Mouse (Mus musculus) testis, adult 10 weeks (tissue): ENCODE data around the gene Zdhhc22. TPM values are rescaled to one million over a fixed set of nuclear protein-coding genes. Genes with fewer than 3 reads are reported as not detected.

Experiments used
- polyA plus RNA-seq: library from polyadenylated mRNA; stranded (reverse); fragments of 350-450 nt; fragmentation: Illumina TruSeq; extraction: RNeasy Lipid Tissue Mini Kit (QIAGEN cat#74804); gene quantifications from one replicate; pipeline ENCODE4 v1.2.3, GENCODE M21; 2014; ENCODE audit warnings: low read depth, low replicate concordance

Gene Zdhhc22
- not detected for polyA plus RNA-seq

GRCm38 (mm10) chr12:86989890-86990754 lies at the start of gene Zdhhc22:
Gene Zdhhc22, minus strand, starts transcription at chr12:86990430.

GRCm38 (mm10) chr12:87021040-87021439 lies 30.8 kb upstream of the Zdhhc22 start, which contains the start of gene Tmem63c:
Gene Tmem63c, plus strand, starts transcription at chr12:87021340.

GRCm38 (mm10) chr12:86946862-86947574 lies 43.2 kb downstream of the Zdhhc22 start, which contains the start of gene Cipc:
Gene Cipc, plus strand, starts transcription at chr12:86947043.

Other genes starting within 250 kb of the Zdhhc22 start
- 2.0 TPM for gene Irf2bpl, start 105.6 kb downstream of the Zdhhc22 start, polyA plus RNA-seq
- 26.4 TPM for gene Cipc, start 43.4 kb downstream of the Zdhhc22 start, polyA plus RNA-seq
- gene Tmem63c, start 30.9 kb upstream of the Zdhhc22 start, polyA plus RNA-seq: 2.7 TPM
- 0.25 TPM for gene Ngb, start 112.1 kb upstream of the Zdhhc22 start, polyA plus RNA-seq
- gene Gstz1, start 156.7 kb upstream of the Zdhhc22 start, polyA plus RNA-seq: 50.7 TPM
- 33.3 TPM for gene Pomt2, start 157.5 kb upstream of the Zdhhc22 start, polyA plus RNA-seq
- gene Samd15, start 209.3 kb upstream of the Zdhhc22 start, polyA plus RNA-seq: 150 TPM
- 6.0 TPM for gene Tmed8, start 210.0 kb upstream of the Zdhhc22 start, polyA plus RNA-seq
- 108 TPM for gene Noxred1, start 248.3 kb upstream of the Zdhhc22 start, polyA plus RNA-seq